Mouse (Mus musculus): ENCODE data around the gene Zfp653.

DNA sequence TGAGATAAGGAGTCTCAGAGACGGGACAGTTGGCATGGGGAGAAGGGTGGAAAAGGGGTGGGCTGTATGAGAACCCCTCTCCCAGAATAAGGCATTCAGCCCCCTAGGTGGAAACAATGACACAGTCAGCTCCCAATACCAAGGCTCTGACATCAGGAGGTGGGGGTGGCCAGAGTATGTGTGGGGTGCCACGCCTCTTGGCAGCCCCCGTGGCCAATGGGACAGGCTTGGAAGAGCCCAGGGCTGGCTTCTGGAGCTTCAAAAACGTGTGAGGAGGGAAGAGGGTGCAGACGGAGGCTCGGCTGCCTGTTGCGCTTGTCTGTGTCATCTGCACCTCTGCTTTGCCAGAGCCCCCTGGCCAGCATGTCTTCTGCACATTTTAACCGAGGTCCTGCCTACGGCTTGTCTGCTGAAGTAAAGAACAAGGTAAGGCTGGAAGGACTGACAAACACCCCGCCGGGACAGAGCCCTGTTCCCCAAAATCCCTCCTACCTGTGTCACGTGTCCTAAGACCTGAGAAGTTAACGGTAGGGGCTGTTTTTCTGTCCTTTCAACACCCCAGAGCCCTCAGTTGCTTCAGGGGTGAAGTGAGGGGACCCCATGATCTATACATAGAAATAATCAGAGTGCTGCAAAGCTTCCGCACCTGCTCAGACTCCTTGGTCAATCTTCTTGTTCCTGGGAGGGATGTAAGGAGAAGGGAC lies 28.0 kb upstream of the Zfp653 start, which contains the start of gene Cnn1:
- TF ChIP-seq CTCF (IDR thresholded peaks at IDR 0.05; ENCODE audit: low read depth) (no peak), EP300 (IDR thresholded peaks at IDR 0.05; ENCODE audit: low read depth) (no peak)
